Mouse (Mus musculus) layer of hippocampus, postnatal 14 days (tissue): ENCODE measurements around the gene Gm6169. TPM values are rescaled to one million over a fixed set of nuclear protein-coding genes. Genes with fewer than 3 reads are reported as not detected.
"Not testable (repeated sequence)": the region's sequence is repeated elsewhere in the genome, so short reads cannot be mapped to it uniquely, and the experiment has no call there.

ENCODE experiments used
- DNase-seq, 2 experiments: peaks; one replicate each; pipeline ENCODE4 v3.0.0; 2021 to 2022; ENCODE audit warnings: low spot score in 2 of 2, mixed read lengths in 1 of 2
- total RNA-seq, 2 experiments: library from RNA; stranded (reverse); gene quantifications; 2 replicates each; pipeline ENCODE4 v1.2.3; 2021

The Gm6169 gene
- total RNA-seq, 2 experiments from 2014 or later, result 5.0 TPM; not detected in 1

DNA sequence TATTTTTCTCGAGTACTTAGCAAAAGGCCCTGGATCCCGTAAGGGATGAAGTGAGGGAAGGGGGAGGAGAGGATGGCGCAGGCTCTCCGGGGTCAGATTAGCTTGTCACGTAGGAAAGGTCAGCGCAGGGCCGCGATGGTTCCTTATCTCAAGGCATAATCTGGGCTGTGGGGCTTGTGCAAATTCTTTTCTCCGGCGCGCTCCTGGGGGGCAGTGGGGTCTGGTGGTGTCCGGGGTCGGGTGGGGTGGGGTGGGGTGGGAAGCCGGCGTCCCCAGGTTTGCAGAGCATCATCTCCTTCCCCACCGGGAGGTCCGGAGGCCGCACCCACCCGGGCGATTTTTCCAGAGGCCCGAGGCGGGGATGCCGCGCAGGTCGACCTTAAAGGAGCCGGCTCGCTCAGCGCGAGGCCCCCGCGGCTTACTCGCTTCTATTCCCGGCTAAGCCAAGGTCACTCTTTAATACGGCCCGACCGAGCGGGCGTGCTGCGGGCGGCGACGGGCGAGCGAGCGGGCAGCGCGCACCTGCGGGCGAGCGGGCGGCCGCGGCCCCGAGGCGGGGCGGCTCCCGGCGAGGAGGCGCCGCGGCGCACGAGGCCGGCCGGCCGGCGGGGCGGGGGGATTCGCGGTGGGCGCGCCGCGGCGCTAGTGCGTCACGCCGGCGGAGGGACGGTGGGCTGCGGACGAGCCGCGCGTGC is 28.0 kb downstream of the Gm6169 start:
- DNase-seq, result peak; percentile 11 to 34

DNA sequence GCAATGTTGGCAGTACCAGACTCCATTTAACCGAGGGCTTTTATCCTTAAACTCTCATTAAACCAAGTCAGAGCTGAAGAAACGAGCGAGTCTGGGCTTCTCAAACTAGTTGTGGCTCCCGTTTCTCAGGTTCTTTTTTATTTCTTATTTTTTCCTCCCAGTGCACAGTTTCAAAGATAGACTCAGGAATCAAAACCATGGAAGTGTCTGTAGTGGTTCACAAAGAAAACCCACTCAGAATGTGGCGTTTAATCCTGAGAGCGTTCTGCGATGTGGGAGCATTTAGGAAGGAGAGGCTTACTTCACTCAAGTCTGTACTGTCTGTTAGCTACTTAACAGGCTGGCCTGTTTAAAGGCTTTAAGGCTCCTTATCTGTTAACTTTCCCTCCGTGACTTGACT is 30.9 kb downstream of the Gm6169 start:
- no peak for DNase-seq

DNA sequence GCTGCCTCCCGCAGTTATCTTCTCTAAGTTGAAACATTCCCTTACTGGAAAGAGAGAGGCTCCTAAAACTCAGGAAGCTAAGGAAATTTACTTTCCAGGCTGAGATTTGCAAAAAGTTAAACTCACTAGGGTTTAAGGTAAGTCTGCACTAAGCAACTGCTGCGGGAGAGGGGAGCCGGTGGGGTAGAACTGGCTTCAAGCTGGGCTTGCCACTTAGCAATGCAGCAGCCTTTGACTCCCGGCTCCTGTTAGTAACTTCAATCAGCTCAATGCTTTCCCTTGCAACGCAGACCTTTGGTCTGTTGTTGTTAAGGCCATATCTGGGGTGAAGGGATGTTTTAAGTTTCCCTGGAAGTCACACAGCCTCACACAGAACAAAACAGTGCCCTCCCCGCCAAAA is 31.3 kb downstream of the Gm6169 start:
- no peak for DNase-seq

DNA sequence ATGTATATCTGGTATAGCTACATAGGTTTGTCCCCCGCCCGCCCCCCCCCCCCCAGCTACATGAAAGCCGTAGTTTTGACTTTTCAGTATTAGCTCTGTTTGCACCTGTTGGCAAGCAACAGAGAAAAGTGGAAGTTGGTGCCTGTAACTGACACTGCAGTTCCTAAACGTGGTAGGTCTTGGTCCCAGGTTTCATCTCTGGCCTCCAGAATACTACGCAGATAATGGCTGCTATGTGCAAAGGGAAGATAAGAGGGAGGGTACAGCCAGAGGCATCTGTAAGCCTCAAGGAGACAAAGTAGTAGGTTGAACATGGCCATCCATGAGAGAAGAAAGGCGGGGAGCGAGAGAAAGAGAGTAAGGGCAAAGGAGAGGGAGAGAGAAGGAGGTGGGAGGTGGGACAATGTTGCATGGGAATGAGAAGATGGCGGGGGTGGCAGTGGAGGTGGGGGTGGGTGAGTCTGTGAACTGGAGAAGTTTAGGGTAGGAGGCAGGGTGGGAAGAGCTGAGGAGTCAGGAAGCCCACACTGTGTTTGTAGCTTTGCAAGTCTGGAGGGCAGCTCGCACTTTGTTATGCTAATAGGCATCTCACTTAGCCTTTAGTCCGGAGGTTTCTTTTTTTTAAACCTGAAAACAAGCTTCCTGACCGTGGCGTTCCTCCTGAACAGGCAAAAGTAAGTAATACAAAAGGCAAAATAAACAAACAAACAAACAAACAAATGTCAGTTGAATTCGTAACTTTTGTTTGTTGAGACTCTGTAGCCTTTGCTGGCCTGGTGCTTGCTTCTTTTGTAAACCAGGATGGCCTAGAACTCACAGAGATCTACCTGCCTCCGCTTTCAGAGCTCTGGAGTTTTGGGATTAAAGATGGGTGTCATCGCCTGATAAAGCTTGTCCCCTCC is 32.1 kb downstream of the Gm6169 start, which contains the start of gene Fam169a:
Gene Fam169a, plus strand, starts transcription at position 638 of the 902 bp plus-strand sequence.
- DNase-seq, result no peak

DNA sequence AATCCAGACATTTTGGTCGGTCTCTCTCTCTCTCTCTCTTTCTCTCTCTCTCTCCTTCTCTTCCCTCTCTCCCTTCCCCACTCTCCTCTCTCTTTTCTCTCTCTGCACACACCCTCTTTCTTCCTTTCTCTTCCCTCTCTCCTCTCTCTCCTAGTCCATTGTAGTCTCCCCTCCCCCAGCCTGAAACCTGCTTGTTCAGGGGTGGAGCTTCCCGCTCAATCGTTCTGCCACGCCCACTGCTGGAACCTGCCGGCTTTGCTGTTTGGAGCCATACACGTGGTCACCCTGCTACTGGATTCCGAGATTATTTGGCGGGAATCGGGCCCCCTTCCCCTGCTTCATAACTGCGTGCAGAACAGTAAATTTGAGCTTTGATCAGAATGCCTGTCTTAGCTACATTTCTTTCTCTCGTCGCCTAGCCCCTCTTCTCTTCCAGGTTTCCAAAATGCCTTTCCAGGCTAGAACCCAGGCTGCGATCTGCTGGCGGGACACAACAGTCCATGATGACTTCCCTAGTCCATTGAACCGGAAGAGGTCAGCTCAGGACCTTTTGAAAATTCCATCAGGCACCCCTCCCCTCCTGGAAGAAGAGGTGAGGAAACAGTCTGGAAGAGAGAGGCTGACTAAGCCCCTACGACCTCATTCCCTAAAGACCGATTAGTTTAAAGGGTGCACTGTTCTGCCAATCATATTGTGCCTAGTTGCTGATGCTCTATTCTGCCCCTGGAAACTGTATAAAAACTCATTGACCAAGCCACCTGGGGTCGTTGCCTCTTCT is 34.0 kb downstream of the Gm6169 start:
- not testable (repeated sequence) for DNase-seq

DNA sequence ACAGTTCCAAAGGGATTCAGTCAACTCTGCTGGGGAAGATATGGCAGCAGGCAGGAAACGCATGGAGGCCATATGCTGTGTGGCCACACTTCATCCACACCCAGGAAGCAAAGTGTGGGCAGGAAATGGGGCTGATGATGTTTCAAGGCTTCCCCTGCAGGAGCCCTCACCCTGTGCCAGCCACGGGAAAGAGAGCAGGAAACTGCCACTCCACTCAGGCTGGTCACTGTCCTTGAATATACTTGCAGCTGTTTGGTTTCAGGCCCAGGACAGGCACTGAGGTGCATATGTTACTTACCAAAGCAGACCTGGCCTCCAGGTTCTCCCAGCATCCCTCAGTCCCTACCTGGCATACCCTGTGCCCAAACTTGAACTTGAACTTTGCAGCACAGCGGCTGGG is 34.6 kb downstream of the Gm6169 start:
- DNase-seq, result no peak

DNA sequence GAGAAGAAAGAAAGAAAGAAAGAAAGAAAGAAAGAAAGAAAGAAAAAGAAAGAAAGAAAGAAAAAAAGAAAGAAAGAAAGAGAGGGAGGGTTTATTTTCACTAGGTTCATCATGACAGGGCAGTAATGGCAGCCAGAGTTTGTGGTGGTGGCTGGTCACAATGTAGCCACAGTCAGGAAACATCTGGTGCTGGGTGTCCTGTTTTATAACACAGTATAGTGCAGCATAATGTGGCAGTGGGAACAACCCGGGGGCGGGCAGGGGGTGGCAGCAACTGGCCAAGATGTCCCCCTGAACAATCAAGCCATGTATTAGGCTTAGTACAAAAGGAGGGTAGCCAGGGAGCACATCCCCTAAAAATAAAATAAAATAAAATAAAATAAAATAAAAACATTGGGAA is 35.6 kb downstream of the Gm6169 start:
- DNase-seq, result no peak

DNA sequence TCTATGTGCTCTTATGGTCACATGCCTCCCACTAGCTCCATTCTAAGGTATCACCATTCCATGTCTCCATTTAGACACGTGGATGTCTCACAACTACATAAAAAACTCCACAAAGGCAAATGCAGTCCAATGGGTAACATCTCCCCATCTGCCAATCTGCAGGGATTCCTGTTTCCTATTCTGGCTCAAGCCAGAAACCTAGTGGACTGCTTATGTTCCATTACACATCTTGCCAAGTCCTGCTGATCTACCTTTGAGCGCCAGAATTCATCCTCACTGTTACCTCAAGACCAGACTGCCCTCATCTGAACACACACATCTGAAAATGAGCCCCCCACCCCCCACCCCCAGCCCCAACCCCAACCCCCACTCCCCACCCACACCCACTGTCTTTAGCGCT is 36.9 kb downstream of the Gm6169 start:
- DNase-seq, result no peak

DNA sequence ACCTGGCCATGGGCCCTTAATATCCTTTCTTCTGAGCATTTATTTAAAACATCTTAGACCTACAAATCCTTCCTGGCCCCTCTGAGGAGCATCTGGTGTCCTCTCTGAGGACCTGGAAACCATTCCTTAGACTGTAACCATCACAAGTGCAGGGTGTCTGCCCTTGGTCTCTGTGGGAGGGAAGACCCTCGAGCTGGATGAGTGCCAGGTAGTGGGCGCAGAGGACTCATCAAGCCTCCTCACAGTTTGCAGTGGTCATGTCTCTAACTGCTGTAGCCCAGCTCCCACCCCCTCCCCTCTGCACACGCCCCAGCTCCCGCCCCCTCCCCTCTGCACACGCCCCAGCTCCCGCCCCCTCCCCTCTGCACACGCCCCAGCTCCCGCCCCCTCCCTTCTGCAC is 38.7 kb downstream of the Gm6169 start:
- no peak for DNase-seq

DNA sequence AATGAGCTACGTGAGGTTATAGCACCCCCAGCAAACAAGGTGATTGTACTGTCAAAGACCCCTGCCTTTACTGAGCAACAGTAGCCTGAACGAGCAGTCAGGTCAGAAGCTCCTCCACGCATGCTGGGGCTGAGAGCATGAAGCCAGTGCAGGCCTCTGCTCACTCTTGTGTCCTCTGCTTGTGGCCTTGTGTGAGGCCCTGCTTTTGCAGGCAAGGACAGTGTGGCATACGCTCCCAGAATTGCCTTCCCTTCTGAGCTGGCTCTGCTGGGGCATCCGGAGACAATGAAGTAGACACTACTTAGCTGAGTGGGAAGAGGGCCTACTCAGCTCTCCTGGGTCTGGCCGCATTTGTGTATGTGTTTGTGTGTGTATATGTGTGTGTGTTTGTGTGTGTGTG is 39.3 kb downstream of the Gm6169 start:
- no peak for DNase-seq

DNA sequence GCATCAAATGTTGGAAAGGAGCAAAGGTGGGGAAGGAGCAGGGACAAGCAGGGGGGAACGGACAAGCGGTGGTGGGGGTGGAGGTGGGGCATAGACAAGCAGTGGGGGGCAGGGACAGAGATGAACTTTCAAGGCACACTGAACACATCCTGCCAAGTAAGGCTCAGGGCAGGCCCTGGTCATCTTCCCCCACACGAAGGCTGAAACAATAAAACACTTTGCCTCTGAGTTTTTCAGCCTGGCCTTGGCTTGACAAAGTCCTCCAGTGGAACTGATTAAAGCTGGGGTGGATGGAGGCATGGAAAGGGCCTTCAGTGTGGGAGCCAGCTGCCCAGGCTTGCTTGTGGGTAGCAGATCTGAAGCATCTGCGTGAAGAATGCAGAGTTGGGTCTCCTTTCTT is 41.2 kb downstream of the Gm6169 start:
- DNase-seq, result no peak

DNA sequence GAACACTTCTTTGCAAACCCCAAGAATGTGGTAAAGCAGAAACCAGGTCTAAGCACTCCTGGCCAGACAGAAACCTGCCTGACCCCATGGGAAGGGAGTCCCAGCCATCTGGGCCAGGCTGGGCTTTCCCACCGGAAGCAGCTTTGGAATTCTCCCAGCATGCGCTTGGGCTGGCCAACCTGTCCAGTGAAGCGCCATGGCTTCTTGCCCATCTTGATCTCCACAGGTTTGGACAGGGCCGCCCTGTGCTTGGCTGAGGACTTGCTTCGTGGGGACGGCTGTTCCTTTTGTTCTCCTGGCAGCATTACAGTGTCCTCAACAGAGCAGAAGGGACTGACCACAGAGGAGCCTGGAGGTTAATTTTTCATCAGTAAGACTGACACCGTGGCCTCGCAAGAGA is 45.2 kb downstream of the Gm6169 start:
- DNase-seq, result no peak

DNA sequence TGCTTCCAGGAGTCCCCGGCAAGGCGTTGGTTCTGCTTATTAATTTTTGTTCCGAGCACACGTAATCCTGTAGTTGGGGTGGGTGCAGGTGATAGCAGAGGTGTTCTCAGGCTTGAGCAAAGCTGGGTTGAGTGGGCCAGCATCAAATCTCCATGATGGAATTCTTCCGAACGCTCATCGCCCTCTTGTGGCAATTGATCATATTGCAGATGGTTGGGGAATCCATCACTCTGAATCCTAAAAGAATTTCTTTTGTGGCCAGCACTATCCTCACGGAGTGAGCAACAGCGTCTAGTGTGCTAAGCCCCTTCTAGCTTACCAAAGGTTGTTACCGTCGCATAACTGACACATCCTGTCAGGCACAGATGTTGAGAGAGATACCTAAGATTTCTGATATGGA is 46.4 kb downstream of the Gm6169 start:
- peak; percentile 78 to 81 for DNase-seq

DNA sequence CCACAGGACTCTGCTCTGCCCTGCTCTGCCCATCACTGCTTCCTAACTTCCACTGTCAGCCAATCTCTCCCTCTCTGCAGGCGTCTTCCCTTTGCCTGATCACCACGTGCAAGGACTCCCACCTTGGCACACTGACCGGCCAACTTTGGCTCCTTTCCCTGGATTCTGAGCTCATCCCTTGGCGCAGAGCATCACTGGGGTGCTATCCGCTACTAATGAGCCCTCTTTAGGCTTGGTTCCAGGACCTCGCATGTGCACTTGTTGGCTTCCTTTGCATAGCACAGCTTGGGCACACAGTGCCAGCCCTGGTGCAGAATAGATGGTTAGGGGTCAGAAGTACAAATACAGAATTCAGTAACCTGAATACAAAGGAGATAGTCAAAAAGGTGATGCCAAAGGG is 47.9 kb downstream of the Gm6169 start:
- DNase-seq, result peak; percentile 27 to 55

Other genes starting within 250 kb of the Gm6169 start
- gene Gcnt4, start 174.5 kb downstream of the Gm6169 start, total RNA-seq, result 1 to 10 TPM in 1 of 2 experiments, under 1 TPM in 1; 0.90 to 1.4 TPM
- not detected for gene 1700029F12Rik, start 64.9 kb downstream of the Gm6169 start, total RNA-seq
- gene Fam169a, start 32.0 kb downstream of the Gm6169 start, total RNA-seq, result 10 to 100 TPM; 35.6 to 37.5 TPM
- 10 to 100 TPM; 28.3 to 29.1 TPM for gene Gfm2, start 38.7 kb upstream of the Gm6169 start, total RNA-seq
- gene Nsa2, start 38.7 kb upstream of the Gm6169 start, total RNA-seq, result 10 to 100 TPM; 60.5 to 67.7 TPM
- gene Hexb, start 99.1 kb upstream of the Gm6169 start, total RNA-seq, result 100 to 1,000 TPM; 111 to 112 TPM
- gene Enc1, start 141.9 kb upstream of the Gm6169 start, total RNA-seq, result 100 to 1,000 TPM; 582 to 626 TPM